9 mouse cellular contexts compared by ENCODE assay signal in genomic region chr15:80054034-80054710, GRCm38 (mm10). TPM values are rescaled to one million over a fixed set of nuclear protein-coding genes. Genes with fewer than 3 reads are reported as not detected.
DNase-seq lines count a peak whose midpoint lies in the region; ATAC-seq and TF ChIP-seq lines count a peak whose summit lies in the region.
"Had no signal": no experiment of that assay in that cellular context is flagged by ENCODE, and none has a peak within 500 bp of the region (broad histone marks: within the 10 kb centered on the region; RNA-seq: fewer than 3 reads in every experiment).

No protein-coding gene starts in this region.

- TF ChIP-seq CTCF in C2C12 (IDR thresholded peaks at IDR 0.05; ENCODE audit: control insufficient read depth, insufficient read depth, insufficient read length), result no peak

- H3K4me2 ChIP-seq in heart, embryonic 12.5 days, result no peak overlapping the region
- H3K4me2 ChIP-seq in lung, embryonic 15.5 days, result no peak overlapping the region

- H3K9ac ChIP-seq in heart, embryonic 12.5 days, result no peak overlapping the region
- no peak overlapping the region for H3K9ac ChIP-seq in lung, embryonic 15.5 days

- H3K36me3 ChIP-seq in C2C12 (ENCODE audit: control insufficient read depth, insufficient read depth), result no peaks in the 10 kb centered on the region
- no peaks in the 10 kb centered on the region for H3K36me3 ChIP-seq in heart, embryonic 12.5 days
- H3K36me3 ChIP-seq in lung, embryonic 15.5 days, result no peaks in the 10 kb centered on the region

- H3ac ChIP-seq in C2C12 (ENCODE audit: control insufficient read depth, insufficient read length, low read depth), result no peak overlapping the region

- DNase-seq in adrenal gland, postnatal 10 days, result peak; percentile 86
- DNase-seq in neural tube, embryonic 10.5 days (ENCODE audit: extremely low spot score, low spot score), result no peak
- DNase-seq in layer of hippocampus, postnatal 10 days (ENCODE audit: low spot score in 2 of 2), result no peak
- DNase-seq in layer of hippocampus, adult 11-12 months (ENCODE audit: low spot score), result no peak
- no peak for DNase-seq in layer of hippocampus, postnatal 25 days (ENCODE audit: extremely low spot score in 1 of 2, low spot score in 1 of 2)

- 50% methylated on average over 7 of the region's 7 CpGs for WGBS in heart, embryonic 12.5 days
- 66% methylated on average over 7 of the region's 7 CpGs for WGBS in lung, embryonic 15.5 days

- H3K79me3 ChIP-seq in C2C12 (ENCODE audit: low read depth), result no peaks in the 10 kb centered on the region

- no peak overlapping the region for H3K4me3 ChIP-seq in C2C12 (ENCODE audit: insufficient read depth, poor library complexity, severe bottlenecking)
- no peak overlapping the region for H3K4me3 ChIP-seq in heart, embryonic 12.5 days
- no peak overlapping the region for H3K4me3 ChIP-seq in lung, embryonic 15.5 days

- no peaks in the 10 kb centered on the region for H3K27me3 ChIP-seq in C2C12 (ENCODE audit: control insufficient read depth, insufficient read depth, insufficient read length)
- no peaks in the 10 kb centered on the region for H3K27me3 ChIP-seq in heart, embryonic 12.5 days (replicated peaks)
- H3K27me3 ChIP-seq in lung, embryonic 15.5 days, result no peaks in the 10 kb centered on the region

- ATAC-seq in heart, embryonic 12.5 days (ENCODE audit: insufficient number of reproducible peaks, low FRiP score), result peak; percentile 61
- 0 out of 2 replicates have a peak, but pooled peaks have one; percentile 16 for ATAC-seq in lung, embryonic 15.5 days (ENCODE audit: borderline replicate concordance, extremely low read depth, low FRiP score, low TSS enrichment)

- H3K9me3 ChIP-seq in heart, embryonic 12.5 days (replicated peaks), result no peaks in the 10 kb centered on the region
- no peaks in the 10 kb centered on the region for H3K9me3 ChIP-seq in lung, embryonic 15.5 days

- H3K4me1 ChIP-seq in heart, embryonic 12.5 days (replicated peaks), result peaks cover 32% of the 10 kb centered on the region
- peaks cover 26% of the 10 kb centered on the region for H3K4me1 ChIP-seq in lung, embryonic 15.5 days

- H3K27ac ChIP-seq in heart, embryonic 12.5 days (ENCODE audit: poor library complexity, severe bottlenecking), result 0 out of 2 replicates have a peak overlapping the region, but pooled peaks have one; percentile 10
- no peak overlapping the region for H3K27ac ChIP-seq in lung, embryonic 15.5 days

- H3K79me2 ChIP-seq in C2C12 (ENCODE audit: control insufficient read depth, insufficient read depth), result no peaks in the 10 kb centered on the region

TF ChIP-seq in C2C12, 6 proteins besides CTCF, POLR2A, EP300 and RAD21:
- TF ChIP-seq MYOG (IDR thresholded peaks at IDR 0.05; ENCODE audit: control insufficient read depth, extremely low read depth, insufficient read length) (no peak), CEBPB (IDR thresholded peaks at IDR 0.05; ENCODE audit: low read depth) (peak; percentile 96), USF1 (IDR thresholded peaks at IDR 0.05; ENCODE audit: low read depth) (no peak), FOSL1 (IDR thresholded peaks at IDR 0.05; ENCODE audit: insufficient read depth, low read length, poor library complexity, severe bottlenecking) (no peak), MAX (IDR thresholded peaks at IDR 0.05) (peak; percentile 69), MYOD1 (IDR thresholded peaks at IDR 0.05; ENCODE audit: control insufficient read depth, insufficient read length, low read depth) (peak; percentile 73)

RNA-seq across cellular contexts. Expression of gene Syngr1, which starts 37.0 kb away (rescaled TPM):
- polyA plus RNA-seq in C2C12 (2012; fragmentation: generic; extraction: Trizol), result 7.9 TPM
- 10 to 100 TPM; 30.2 to 35.0 TPM for total RNA-seq in adrenal gland, postnatal 10 days (2021)
- 17.2 and 19.0 TPM in 2 replicates for polyA plus RNA-seq in heart, embryonic 12.5 days (2016; fragmentation: Nextera tagmentation; extraction: Ambion mirVana)
- 18.8 and 20.6 TPM in 2 replicates for polyA plus RNA-seq in lung, embryonic 15.5 days (2015; fragmentation: Nextera tagmentation; extraction: Ambion mirVana)
- total RNA-seq in layer of hippocampus, postnatal 10 days (2021), result 100 to 1,000 TPM; 362 to 374 TPM
- 100 to 1,000 TPM; 387 to 409 TPM for total RNA-seq in layer of hippocampus, postnatal 25 days (2021)
- total RNA-seq: neutrophil, adult 5-6 weeks had no signal

RNA-seq across cellular contexts. Expression of gene Rpl3, which starts 37.5 kb away (rescaled TPM):
- polyA plus RNA-seq in C2C12 (2012; fragmentation: generic; extraction: Trizol), result 1,181 TPM
- 100 to 1,000 TPM; 672 to 709 TPM for total RNA-seq in adrenal gland, postnatal 10 days (2021)
- 601 and 631 TPM in 2 replicates for polyA plus RNA-seq in heart, embryonic 12.5 days (2016; fragmentation: Nextera tagmentation; extraction: Ambion mirVana)
- polyA plus RNA-seq in lung, embryonic 15.5 days (2015; fragmentation: Nextera tagmentation; extraction: Ambion mirVana), result 1,053 and 1,095 TPM in 2 replicates
- total RNA-seq in layer of hippocampus, postnatal 10 days (2021), result 100 to 1,000 TPM; 535 to 605 TPM
- total RNA-seq in layer of hippocampus, postnatal 25 days (2021), result 100 to 1,000 TPM; 494 to 606 TPM

RNA-seq across cellular contexts. Expression of gene Pdgfb, which starts 39.4 kb away (rescaled TPM):
- 27.2 TPM for polyA plus RNA-seq in C2C12 (2012; fragmentation: generic; extraction: Trizol)
- 10 to 100 TPM; 37.8 to 46.7 TPM for total RNA-seq in adrenal gland, postnatal 10 days (2021)
- 1.7 and 2.3 TPM in 2 replicates for polyA plus RNA-seq in heart, embryonic 12.5 days (2016; fragmentation: Nextera tagmentation; extraction: Ambion mirVana)
- polyA plus RNA-seq in lung, embryonic 15.5 days (2015; fragmentation: Nextera tagmentation; extraction: Ambion mirVana), result 8.4 TPM in 2 replicates
- total RNA-seq in layer of hippocampus, postnatal 10 days (2021), result 10 to 100 TPM; 51.3 to 51.6 TPM
- total RNA-seq in layer of hippocampus, postnatal 25 days (2021), result 10 to 100 TPM; 28.9 to 33.6 TPM

Comparison
In these comparisons a context has a peak if more than half of its experiments do, and no peak if none do; other contexts are left out.
1. RNA of gene Syngr1, which starts 37.0 kb away (total RNA-seq): 387 to 409 TPM in layer of hippocampus, postnatal 25 days and 362 to 374 TPM in layer of hippocampus, postnatal 10 days; 30.2 to 35.0 TPM in adrenal gland, postnatal 10 days; every median in the first group is over 10 times any median in the second.